Mouse (Mus musculus): ENCODE data around the gene Cd28. TPM values are rescaled to one million over a fixed set of nuclear protein-coding genes. Genes with fewer than 3 reads are reported as not detected.

Gene Cd28
- polyA plus RNA-seq, 1 experiment from 2014 or later, result 0.35 TPM

DNA sequence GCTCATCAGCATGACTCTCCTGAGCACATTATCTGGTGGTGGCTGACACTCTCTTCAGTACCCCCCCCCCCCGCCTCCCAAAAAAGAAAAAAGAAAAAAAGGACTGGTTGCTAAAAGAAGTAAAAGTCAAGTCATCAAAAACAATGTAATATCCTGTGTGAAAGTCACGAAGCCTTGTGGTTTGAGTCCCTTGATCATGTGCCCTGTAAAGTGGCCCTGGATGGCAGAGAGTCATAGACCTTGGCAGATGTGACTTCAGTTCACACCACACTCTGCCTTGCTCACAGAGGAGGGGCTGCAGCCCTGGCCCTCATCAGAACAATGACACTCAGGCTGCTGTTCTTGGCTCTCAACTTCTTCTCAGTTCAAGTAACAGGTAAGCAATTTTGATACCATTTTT lies 29.6 kb downstream of the Cd28 start:
- H3K27ac ChIP-seq (replicated peaks; ENCODE audit: low read depth, low read length), result 0 out of 2 replicates have a peak overlapping the region, but pooled peaks have one; percentile 18
- no peaks in the 10 kb centered on the region for H3K27me3 ChIP-seq (replicated peaks; ENCODE audit: control insufficient read depth, insufficient read depth, low read length)
- no peaks in the 10 kb centered on the region for H3K4me1 ChIP-seq (ENCODE audit: control insufficient read depth, insufficient read depth, low read length)
- no peaks in the 10 kb centered on the region for H3K9me3 ChIP-seq (ENCODE audit: control insufficient read depth, low read length)
- no peak overlapping the region for H3K9ac ChIP-seq (ENCODE audit: low read depth, low read length)
- 56% methylated on average over 2 of the region's 2 CpGs for WGBS
- H3K4me3 ChIP-seq (ENCODE audit: low read depth, low read length), result no peak overlapping the region
- H3K4me2 ChIP-seq (ENCODE audit: low read depth, low read length), result no peak overlapping the region
- no peaks in the 10 kb centered on the region for H3K36me3 ChIP-seq (ENCODE audit: control insufficient read depth, insufficient read depth, low read length)
- DNase-seq (ENCODE audit: low spot score) (no peak), ATAC-seq (ENCODE audit: low read depth) (no peak)

DNA sequence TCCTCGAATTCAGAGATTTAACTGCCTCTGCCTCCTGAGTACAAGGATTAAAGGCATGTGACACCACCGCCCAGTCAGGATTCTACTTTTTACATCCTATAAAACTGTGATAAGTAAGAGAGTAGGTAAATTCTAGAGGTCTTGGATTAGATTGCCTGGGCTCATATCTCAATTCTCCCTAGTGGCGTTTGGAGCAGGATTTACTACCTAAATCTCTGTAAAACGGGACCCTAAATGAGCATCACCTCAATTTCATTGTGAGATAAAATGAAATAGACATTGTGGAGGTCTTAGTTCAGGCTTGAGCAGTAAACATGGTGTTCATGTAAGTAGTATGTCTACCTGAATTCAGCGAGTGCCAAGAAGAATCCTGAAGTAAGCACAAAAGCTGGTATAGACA lies 30.3 kb downstream of the Cd28 start:
- Histone ChIP-seq H3K27me3 (replicated peaks; ENCODE audit: control insufficient read depth, insufficient read depth, low read length) (no peaks in the 10 kb centered on the region), H3K27ac (replicated peaks; ENCODE audit: low read depth, low read length) (no peak overlapping the region), H3K36me3 (ENCODE audit: control insufficient read depth, insufficient read depth, low read length) (no peaks in the 10 kb centered on the region), H3K4me3 (ENCODE audit: low read depth, low read length) (no peak overlapping the region), H3K9ac (ENCODE audit: low read depth, low read length) (no peak overlapping the region), H3K4me2 (ENCODE audit: low read depth, low read length) (no peak overlapping the region), H3K4me1 (ENCODE audit: control insufficient read depth, insufficient read depth, low read length) (no peaks in the 10 kb centered on the region), H3K9me3 (ENCODE audit: control insufficient read depth, low read length) (no peaks in the 10 kb centered on the region)
- WGBS, result 92% methylated on average over 5 of the region's 5 CpGs
- DNase-seq (ENCODE audit: low spot score) (no peak), ATAC-seq (ENCODE audit: low read depth) (no peak)

DNA sequence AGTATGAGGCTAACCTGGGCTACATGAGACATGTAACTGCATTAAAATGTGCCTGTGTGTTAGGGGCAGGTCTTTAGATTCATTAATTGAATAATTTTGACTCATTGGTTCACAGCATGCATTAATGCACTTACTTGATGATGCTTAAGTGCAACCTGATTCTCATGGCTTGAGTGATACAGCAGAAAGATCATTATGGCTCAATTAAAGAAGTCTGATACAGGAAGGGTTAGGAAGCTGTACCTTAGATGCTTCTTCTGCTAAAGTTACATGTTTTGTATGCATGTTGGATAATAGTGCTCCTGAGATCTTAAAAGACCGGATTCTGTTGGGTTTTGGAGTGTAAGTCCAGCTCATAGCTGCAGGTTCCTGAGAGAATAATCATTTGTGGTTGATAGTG lies 31.7 kb downstream of the Cd28 start:
- WGBS, result 92% methylated on average over 1 of the region's 1 CpGs
- Histone ChIP-seq H3K4me2 (ENCODE audit: low read depth, low read length) (no peak overlapping the region), H3K36me3 (ENCODE audit: control insufficient read depth, insufficient read depth, low read length) (no peaks in the 10 kb centered on the region), H3K27me3 (replicated peaks; ENCODE audit: control insufficient read depth, insufficient read depth, low read length) (no peaks in the 10 kb centered on the region), H3K4me1 (ENCODE audit: control insufficient read depth, insufficient read depth, low read length) (no peaks in the 10 kb centered on the region), H3K9ac (ENCODE audit: low read depth, low read length) (no peak overlapping the region), H3K9me3 (ENCODE audit: control insufficient read depth, low read length) (no peaks in the 10 kb centered on the region), H3K4me3 (ENCODE audit: low read depth, low read length) (no peak overlapping the region), H3K27ac (replicated peaks; ENCODE audit: low read depth, low read length) (no peak overlapping the region)
- ATAC-seq (ENCODE audit: low read depth) (no peak), DNase-seq (ENCODE audit: low spot score) (no peak)

DNA sequence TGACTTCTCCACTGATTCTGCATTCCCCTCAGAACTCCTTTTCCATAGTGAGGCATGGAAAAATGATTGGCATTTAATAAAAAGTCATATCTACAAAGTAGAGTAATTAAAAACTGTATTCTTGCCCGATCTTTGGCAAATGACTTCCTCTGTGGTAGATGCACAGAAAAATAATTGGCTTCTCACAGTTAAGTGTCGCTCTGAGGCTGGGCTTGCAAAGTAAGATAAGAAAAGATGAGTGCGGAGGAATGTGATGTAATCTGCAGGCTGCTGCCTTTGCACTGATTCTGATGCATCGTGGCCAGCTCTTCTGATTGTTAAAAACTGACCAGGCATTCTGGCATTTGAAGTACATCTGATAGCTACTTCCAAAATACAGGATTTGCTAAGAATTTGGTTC lies 32.3 kb downstream of the Cd28 start:
- Histone ChIP-seq H3K9me3 (ENCODE audit: control insufficient read depth, low read length) (no peaks in the 10 kb centered on the region), H3K4me3 (ENCODE audit: low read depth, low read length) (no peak overlapping the region), H3K4me2 (ENCODE audit: low read depth, low read length) (no peak overlapping the region), H3K9ac (ENCODE audit: low read depth, low read length) (no peak overlapping the region), H3K4me1 (ENCODE audit: control insufficient read depth, insufficient read depth, low read length) (no peaks in the 10 kb centered on the region), H3K36me3 (ENCODE audit: control insufficient read depth, insufficient read depth, low read length) (no peaks in the 10 kb centered on the region), H3K27me3 (replicated peaks; ENCODE audit: control insufficient read depth, insufficient read depth, low read length) (no peaks in the 10 kb centered on the region), H3K27ac (replicated peaks; ENCODE audit: low read depth, low read length) (no peak overlapping the region)
- DNase-seq (ENCODE audit: low spot score), result no peak
- no peak for ATAC-seq (ENCODE audit: low read depth)
- 90% methylated on average over 4 of the region's 4 CpGs for WGBS

DNA sequence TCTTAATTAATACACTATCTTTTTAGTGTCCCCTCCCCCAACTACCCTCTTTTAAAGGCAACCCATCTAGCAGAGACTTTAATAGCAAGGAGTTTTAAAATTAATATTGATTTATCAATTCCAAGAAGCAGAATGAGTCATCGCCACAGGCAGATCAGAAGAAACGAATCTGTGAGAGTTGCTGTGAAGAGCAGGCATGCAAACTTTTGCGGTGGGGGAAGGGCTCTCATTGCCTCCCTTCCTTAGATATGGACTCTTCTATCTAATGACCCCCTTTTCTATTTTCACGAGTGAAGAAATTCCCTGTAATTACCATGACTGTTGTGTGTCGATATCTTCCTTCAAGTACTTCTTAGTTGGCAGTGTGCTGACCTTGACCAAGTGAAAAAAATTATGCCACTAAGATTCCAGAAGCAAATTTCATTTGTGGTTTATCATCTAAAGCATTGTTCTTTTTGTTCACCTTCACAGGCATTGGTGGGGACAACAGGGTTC lies 32.8 kb downstream of the Cd28 start:
- no peaks in the 10 kb centered on the region for H3K9me3 ChIP-seq (ENCODE audit: control insufficient read depth, low read length)
- WGBS, result 70% methylated on average over 5 of the region's 5 CpGs
- no peaks in the 10 kb centered on the region for H3K36me3 ChIP-seq (ENCODE audit: control insufficient read depth, insufficient read depth, low read length)
- H3K4me1 ChIP-seq (ENCODE audit: control insufficient read depth, insufficient read depth, low read length), result no peaks in the 10 kb centered on the region
- H3K9ac ChIP-seq (ENCODE audit: low read depth, low read length), result no peak overlapping the region
- ATAC-seq (ENCODE audit: low read depth) (no peak), DNase-seq (ENCODE audit: low spot score) (no peak)
- H3K4me3 ChIP-seq (ENCODE audit: low read depth, low read length), result no peak overlapping the region
- H3K4me2 ChIP-seq (ENCODE audit: low read depth, low read length), result no peak overlapping the region
- no peaks in the 10 kb centered on the region for H3K27me3 ChIP-seq (replicated peaks; ENCODE audit: control insufficient read depth, insufficient read depth, low read length)
- H3K27ac ChIP-seq (replicated peaks; ENCODE audit: low read depth, low read length), result no peak overlapping the region

DNA sequence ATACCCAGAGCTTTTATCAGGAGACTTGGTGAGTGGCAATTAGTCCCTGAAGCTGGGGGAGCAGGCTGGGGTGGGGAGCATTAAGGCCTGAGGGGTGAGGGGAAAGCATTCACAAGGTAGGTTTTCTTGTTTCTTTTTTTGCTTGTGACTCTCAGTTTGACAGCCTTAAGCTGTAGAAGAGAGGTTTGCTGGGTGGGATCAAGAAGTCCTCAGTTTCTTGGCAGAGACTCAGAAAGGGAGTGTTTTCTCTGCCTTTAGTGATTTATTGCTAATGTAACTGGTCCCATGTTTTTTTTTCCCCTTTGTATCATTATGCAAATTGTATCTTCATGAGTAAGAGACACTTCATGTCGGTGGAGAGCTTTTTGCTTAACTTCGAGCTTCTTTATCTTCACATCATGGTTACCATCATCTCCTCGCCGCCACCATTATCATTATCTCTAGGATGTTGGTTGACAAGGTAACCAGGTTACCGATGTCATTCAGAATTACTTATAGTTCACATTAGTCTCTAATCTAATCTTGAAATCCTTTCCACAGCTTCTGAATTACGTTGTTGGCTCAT lies 33.7 kb downstream of the Cd28 start:
- Histone ChIP-seq H3K4me3 (ENCODE audit: low read depth, low read length) (no peak overlapping the region), H3K9ac (ENCODE audit: low read depth, low read length) (no peak overlapping the region), H3K9me3 (ENCODE audit: control insufficient read depth, low read length) (no peaks in the 10 kb centered on the region), H3K4me2 (ENCODE audit: low read depth, low read length) (no peak overlapping the region), H3K4me1 (ENCODE audit: control insufficient read depth, insufficient read depth, low read length) (no peaks in the 10 kb centered on the region), H3K27ac (replicated peaks; ENCODE audit: low read depth, low read length) (no peak overlapping the region), H3K27me3 (replicated peaks; ENCODE audit: control insufficient read depth, insufficient read depth, low read length) (no peaks in the 10 kb centered on the region), H3K36me3 (ENCODE audit: control insufficient read depth, insufficient read depth, low read length) (no peaks in the 10 kb centered on the region)
- DNase-seq (ENCODE audit: low spot score) (no peak), ATAC-seq (ENCODE audit: low read depth) (no peak)
- 84% methylated on average over 6 of the region's 6 CpGs for WGBS

DNA sequence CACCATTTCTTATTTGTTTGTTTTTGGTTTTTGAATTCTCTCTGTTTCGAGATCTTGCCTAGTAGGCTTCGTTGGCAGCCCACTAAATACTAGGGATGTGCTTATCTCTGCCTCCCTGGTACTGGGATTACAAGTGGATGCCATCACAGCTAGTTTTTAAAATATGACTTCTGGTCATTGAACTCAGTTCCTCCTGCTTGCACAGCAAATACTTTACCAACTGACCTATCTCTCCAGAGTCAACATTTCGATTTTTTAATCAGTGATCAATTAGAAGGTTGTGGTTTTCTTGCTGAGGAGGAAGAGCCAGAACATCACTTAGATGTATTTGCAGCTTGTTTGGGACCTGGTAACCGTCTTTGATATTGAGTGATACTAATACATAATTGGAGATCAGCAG lies 34.4 kb downstream of the Cd28 start:
- no peak for DNase-seq (ENCODE audit: low spot score)
- no peak for ATAC-seq (ENCODE audit: low read depth)
- Histone ChIP-seq H3K9me3 (ENCODE audit: control insufficient read depth, low read length) (no peaks in the 10 kb centered on the region), H3K9ac (ENCODE audit: low read depth, low read length) (no peak overlapping the region), H3K27me3 (replicated peaks; ENCODE audit: control insufficient read depth, insufficient read depth, low read length) (no peaks in the 10 kb centered on the region), H3K4me2 (ENCODE audit: low read depth, low read length) (no peak overlapping the region), H3K27ac (replicated peaks; ENCODE audit: low read depth, low read length) (no peak overlapping the region), H3K4me3 (ENCODE audit: low read depth, low read length) (no peak overlapping the region), H3K4me1 (ENCODE audit: control insufficient read depth, insufficient read depth, low read length) (no peaks in the 10 kb centered on the region), H3K36me3 (ENCODE audit: control insufficient read depth, insufficient read depth, low read length) (no peaks in the 10 kb centered on the region)
- 83% methylated on average over 4 of the region's 4 CpGs for WGBS

DNA sequence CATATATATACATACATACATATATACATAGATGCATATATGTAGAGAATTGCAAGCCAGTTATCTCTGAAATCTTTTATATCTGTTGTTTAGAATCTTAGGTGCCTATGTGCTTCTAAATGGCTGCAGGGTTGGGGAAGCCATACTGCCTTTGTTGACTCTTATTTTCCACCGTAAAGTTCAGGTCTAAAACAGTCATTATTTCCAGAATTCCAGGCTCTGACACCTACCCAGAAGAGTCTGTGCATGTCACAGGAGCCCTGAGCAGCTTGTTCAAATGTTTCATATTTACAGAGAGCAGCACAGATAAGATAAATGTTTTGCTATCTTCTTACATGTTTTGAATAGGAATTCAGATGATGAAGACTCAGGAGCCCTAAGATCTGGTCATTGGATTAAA lies 36.4 kb downstream of the Cd28 start:
- H3K9me3 ChIP-seq (ENCODE audit: control insufficient read depth, low read length), result no peaks in the 10 kb centered on the region
- H3K36me3 ChIP-seq (ENCODE audit: control insufficient read depth, insufficient read depth, low read length), result no peaks in the 10 kb centered on the region
- H3K4me2 ChIP-seq (ENCODE audit: low read depth, low read length), result no peak overlapping the region
- no peak overlapping the region for H3K9ac ChIP-seq (ENCODE audit: low read depth, low read length)
- WGBS, result 75% methylated on average over 1 of the region's 1 CpGs
- DNase-seq (ENCODE audit: low spot score) (no peak), ATAC-seq (ENCODE audit: low read depth) (no peak)
- no peaks in the 10 kb centered on the region for H3K27me3 ChIP-seq (replicated peaks; ENCODE audit: control insufficient read depth, insufficient read depth, low read length)
- no peaks in the 10 kb centered on the region for H3K4me1 ChIP-seq (ENCODE audit: control insufficient read depth, insufficient read depth, low read length)
- H3K27ac ChIP-seq (replicated peaks; ENCODE audit: low read depth, low read length), result no peak overlapping the region
- no peak overlapping the region for H3K4me3 ChIP-seq (ENCODE audit: low read depth, low read length)

DNA sequence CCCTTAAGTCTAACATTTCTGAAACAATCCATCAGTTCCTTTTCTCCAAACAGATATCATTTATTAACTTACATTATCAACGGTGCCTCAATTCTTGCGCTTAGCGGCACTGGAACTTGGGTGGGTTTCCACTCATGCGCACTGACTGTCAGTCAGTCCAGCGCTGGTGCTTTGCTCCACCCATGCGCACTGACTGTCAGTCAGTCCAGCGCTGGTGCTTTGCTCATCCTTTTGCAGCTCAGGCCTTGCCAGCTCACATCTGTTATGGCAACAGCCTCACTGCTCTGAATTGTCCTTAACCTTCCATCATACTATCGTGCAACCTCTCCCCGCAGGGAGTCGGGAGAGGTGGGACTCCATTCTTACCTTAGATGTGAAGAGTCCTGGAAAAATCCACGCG lies 37.4 kb downstream of the Cd28 start:
- Histone ChIP-seq H3K9ac (ENCODE audit: low read depth, low read length) (no peak overlapping the region), H3K4me3 (ENCODE audit: low read depth, low read length) (no peak overlapping the region), H3K36me3 (ENCODE audit: control insufficient read depth, insufficient read depth, low read length) (no peaks in the 10 kb centered on the region), H3K9me3 (ENCODE audit: control insufficient read depth, low read length) (no peaks in the 10 kb centered on the region), H3K27me3 (replicated peaks; ENCODE audit: control insufficient read depth, insufficient read depth, low read length) (no peaks in the 10 kb centered on the region), H3K4me2 (ENCODE audit: low read depth, low read length) (no peak overlapping the region), H3K4me1 (ENCODE audit: control insufficient read depth, insufficient read depth, low read length) (no peaks in the 10 kb centered on the region), H3K27ac (replicated peaks; ENCODE audit: low read depth, low read length) (no peak overlapping the region)
- 91% methylated on average over 12 of the region's 12 CpGs for WGBS
- DNase-seq (ENCODE audit: low spot score) (no peak), ATAC-seq (ENCODE audit: low read depth) (no peak)

Measured in embryonic facial prominence, embryonic 14.5 days (tissue).